Mouse (Mus musculus) retina, adult 2 months (tissue): ENCODE measurements at regions not wholly inside any gene's neighbourhood (a gene's known extent, or its start where the extent isn't known, plus 50 kb on each side); places are given as distances from the start of the nearest gene placed in this dataset.

Source experiments
- DNase-seq: peaks from one replicate; pipeline ENCODE4 v3.0.0-alpha.2; 2012; ENCODE audit warnings: low read depth, low spot score

DNA sequence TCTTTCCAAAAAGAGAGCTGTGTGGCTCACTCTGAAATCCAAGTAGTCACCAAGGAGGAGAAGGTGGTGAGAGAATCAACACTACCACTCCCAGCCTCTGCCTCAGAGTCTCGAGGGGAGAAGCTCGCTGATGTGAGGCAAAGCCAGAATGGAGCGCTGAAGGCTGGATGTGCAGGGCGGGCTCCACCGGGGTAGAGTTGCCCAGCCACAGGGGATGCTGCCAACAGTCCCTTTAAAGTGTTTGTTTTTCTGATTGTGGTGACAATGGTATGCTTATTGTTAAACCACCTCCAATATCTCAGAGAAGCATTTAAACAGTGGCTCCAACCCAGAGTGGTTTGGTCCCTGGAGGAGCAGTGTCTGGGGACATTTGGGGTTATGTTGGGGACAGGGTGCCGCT lies 110.7 kb upstream of the Ptpn1 start:
- no peak for DNase-seq

DNA sequence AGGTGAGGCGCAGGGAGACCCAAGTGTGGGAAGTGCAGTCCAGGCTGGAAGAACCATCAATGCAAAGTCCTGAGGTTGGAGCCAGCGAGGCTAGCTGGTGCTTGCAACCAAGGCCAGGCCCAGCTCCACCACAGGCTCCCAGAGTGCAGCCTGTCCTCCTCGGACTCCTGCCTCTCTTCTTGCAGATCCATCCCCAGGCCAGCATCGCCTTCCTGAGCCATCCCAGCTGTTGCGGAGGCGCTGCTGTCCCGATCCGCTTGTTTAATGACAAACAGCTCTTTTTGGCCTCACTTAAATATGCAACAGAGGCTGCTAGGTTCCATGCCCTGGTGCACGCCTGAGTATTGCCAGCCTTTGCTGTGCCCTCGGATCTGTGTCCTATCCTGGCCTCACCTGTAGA lies 113.1 kb upstream of the Ptpn1 start:
- no peak for DNase-seq

DNA sequence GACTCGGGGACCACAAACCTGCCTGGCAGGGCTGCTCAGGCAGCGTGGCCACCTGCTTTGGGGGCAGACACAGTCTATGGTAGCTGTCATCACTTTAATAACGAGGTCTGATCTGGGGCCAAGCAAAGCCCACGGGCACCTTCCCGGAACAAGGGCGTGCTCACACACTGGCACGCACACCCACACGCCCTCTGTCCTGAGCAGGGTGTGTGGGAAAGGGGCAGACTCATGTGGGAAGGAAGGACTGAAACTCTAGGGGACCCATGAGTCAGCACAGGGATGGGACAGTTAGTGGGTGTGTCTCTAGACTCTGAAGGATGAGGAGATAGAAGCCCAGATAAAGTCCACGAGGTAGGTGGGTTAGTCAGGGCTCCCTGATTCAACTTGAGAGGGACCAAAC lies 114.8 kb upstream of the Ptpn1 start:
- DNase-seq, result no peak

DNA sequence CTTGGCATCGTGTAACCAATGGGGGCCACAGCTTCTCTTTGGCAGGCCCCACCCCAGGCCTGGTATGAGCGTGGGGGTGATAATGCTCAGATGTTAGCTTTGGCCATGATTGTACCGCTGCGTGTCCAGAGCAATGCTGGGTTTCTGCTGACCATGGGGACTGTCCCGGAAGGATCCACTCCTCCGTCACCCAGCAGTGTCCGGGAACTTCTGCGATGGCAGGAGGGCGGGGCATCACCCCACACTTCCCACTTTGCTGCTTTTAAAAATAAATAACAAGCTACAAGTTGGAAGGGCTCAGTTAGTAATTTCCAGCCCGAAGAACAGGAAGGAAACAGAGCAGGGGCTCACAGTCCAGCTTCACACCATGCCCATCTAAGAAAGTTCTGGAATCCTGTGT lies 116.7 kb upstream of the Ptpn1 start:
- no peak for DNase-seq

DNA sequence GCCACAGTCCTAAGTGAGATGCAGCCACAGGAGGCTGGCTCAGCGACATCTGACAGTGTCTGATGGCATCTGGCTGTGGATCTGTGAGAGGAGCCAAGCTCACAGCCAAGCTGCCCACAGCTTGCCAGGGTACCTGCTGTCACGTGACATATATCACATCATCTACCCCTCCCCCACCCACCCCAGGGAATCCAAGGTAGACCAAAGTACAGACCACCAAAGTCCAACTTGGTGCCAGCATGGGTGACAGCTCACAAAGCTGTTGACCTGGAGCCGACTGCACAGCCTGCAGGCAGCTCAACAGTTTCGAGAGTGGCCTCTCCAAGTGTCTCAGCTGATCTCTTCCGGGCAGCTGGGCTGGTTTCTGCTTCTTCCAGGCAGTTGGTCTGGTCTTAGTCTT lies 119.6 kb upstream of the Tmem189 start:
- no peak for DNase-seq

DNA sequence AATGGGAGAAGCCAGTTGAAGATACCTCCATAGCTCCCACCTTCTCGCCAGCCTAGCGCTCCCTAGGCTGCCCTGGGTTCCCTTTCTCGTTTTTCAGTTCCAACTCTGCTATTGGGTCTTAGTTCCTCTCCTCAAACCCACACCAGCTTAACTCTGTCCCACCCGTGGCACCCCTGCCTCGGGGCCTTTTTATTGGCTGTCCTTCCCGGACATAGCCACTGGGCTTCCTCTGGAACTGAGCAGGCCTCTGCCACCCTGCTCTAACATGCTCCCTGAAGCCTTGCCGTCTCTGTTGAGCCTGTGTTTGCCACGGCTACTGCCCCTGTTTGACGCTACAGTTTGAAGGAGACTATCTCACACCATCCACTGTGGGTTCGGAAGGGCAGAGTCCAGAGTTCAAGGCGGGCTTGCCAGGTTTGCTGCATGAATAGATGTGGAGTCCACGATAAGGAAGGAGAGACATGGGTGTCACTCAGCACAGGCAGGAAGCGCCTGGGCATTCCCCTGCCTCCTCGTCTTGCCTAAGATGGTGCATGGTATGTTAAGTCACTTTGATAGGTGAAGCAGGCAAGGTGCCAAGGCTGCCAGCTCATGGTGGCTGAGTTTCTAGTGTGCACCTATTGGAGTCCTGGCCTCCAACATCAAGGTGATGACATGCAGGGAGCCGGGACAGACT lies 116.1 kb upstream of the Tmem189 start:
- no peak for DNase-seq

DNA sequence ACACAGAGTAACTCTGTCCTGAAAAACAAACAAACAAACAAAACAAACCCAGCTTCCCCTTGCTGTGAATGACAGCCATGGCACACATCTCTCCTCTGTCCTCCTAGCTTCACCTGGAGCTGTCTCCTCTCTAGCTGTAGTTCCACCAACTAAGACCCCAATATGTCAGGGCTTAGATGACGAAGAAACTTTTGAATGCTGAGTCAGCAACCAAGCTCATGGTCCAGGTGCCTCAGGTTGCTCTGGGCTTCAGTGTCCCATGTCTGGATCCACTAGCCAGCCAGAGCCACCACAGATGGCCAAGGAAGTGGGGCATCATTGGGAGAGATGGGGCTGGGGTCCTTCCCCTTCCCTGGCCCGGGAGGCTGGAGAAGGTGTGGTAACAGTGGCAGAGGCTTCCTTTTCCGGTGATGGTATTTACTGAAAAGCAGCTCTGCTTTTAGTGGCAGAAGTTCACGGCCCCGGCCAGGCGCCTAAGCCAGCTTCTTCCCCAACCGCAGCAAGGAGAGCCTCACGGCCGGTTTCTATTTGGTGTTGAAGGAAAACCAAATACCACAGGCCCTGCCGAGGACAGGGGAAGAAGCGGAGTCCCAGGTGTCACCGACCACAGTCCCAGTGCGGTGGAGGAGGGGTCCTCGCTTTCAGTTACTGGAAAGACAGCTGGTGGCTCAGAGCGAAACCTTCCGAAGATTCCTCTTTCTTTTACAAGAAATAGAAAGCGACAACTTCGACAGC lies 115.0 kb upstream of the Tmem189 start:
- DNase-seq, result no peak

DNA sequence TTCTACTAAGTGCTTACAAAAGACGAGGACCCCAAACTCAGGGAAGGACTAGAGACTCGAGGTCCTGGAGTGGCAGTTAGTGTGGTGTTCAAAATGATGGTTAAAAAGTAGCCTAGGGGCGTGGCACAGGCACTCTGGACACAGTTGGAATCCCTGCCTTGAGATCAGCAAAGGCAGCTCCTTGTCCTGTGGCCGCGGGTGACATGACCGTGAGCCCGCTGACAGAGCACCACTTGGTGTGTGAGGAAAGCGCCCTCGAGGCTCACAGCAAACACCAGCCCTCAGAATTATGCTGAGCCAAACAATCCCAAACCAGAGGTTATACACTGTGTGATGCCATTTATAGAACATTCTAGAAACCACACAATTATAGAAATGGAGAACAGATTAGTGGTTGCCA lies 112.9 kb upstream of the Tmem189 start:
- no peak for DNase-seq

DNA sequence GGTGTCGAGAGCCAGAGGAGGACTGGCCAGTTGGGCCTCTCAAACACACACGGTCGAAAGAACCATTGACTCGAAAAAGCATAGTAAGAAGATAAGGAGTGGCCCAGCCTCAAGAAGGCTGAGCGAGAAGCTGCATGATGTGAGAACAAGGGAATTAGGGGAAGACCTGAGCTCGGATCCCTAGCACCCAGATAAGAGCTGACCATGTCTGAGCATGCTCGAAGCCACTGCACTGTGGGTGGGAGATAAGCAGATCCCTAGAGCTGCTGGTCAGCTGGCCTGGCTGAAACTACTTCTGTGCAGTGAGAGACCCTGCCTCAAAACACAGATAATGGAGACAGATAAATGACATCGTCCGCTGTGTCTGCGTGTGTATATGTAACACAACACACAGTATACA lies 111.8 kb upstream of the Tmem189 start:
- DNase-seq, result no peak

DNA sequence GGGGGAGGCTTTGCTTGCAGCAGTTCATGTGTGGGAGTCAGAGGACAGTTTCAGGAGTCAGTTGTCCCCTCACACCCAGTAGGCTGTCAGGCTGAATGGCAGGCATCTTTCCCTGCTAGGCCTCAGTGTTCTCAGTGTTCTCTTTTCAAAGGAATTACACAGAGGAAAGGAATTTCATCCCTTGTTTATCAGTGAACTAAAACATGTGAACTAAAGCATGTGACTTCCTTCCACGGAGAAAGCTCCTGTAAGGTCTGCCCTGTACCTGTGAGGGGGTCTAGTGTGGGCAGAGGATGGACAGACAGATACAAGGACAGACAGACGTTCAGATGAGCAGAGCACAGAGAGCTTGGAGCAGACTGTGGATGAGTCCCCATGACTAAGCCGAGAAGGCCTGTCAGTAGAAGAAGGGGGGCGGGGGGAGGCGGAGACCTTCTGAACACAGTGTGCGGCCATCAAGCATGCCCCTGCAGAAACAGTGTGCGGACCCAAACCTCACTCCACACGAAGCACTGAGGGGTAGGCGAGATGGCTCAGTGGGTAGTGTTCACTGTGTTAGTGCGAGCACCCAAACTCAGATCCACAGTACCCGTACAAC lies 111.1 kb upstream of the Tmem189 start:
- no peak for DNase-seq

DNA sequence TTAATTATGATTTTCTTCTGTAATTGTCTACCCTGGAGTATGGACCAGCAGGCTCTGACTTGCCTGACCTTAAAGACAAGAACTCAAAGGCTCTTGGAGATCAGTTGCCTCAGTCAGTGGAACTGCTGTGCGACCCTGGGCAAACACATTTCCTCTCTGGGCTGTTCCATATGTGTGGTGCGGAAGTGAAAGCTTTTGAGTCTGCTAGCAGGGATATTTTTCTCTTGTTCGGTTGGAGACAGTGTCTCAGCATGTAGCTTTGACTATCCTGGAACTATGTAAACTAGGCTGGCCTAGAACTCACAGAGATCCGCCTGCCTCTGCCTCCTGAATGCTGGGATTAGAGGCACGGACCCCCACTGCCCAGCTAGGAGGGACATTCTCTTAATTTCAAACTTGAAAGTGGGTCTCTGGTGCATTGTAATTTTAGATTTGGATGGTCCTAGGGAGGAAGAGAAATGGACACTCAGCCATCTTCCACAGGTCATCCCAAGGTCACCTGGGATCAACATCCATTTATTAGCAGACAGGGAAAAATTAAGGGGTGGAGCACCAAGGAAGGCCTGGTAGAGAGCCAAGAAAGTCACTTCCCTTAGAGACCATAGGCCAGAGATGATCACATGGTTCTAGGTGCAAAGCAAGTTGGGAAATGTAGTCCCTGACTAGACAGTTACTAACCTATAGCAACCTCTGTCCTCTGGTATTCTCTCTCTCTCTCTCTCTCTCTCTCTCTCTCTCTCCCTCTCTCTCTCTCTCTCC lies 110.2 kb upstream of the Tmem189 start:
- no peak for DNase-seq

DNA sequence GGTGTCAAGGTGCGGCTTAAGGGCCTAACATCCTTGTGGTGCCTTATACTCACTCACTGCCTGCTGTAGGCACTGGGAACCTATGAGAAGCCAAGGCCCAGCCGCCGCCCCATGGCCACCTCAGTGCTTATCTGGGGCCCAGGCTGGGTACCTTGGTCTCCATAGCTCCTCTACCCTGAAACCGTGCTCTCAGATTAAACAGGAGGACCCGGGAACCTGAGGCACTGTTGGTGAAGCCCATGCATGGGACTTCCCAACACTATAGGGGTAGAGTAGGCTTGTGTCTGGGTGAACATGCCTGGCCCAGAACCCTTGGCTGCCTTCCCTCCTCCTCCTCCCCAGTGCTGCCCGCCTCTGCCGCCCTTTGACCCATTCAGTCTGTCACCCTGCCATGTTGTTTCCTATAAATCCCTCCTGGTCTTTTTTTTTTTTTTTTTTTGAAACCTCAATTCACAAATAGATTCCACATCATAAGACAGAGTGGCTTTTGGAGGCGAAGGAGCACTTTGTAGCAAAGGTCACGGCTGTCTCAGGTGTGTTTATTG lies 109.4 kb upstream of the Tmem189 start:
- DNase-seq, result no peak

DNA sequence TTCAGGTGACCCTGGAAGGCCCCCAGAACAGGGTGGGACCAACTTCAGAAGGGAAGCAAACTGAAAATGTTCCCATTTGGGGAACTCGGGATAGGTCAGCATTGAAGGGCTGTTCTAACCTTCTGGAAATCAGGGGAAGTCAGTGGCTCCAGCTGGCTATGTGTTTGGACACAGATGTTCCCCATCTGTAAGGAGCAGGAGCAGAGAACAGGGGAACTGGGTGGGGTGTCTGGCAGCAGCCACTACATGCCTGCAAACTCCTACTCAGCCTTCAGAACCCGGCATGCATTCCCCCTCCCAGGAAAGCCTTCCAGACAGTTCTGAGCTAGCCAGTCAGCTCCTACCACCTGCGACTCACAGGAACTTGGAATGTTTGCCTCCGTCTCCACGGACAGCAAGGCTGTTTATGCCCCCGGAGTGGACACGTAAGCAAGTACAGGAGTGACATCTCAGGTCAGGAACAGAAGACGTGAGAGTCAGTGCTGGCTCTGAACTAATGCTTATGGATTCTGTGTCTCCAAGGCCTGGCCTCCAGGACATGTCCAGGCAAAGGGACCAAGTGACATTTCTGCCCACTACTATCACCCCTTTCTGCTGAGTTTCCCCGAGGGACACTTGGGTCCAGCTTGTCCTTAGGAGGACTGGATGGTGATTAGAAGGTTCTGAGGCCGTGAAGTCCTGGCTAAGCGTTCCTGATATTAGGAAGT lies 108.6 kb upstream of the Tmem189 start:
- DNase-seq, result no peak

DNA sequence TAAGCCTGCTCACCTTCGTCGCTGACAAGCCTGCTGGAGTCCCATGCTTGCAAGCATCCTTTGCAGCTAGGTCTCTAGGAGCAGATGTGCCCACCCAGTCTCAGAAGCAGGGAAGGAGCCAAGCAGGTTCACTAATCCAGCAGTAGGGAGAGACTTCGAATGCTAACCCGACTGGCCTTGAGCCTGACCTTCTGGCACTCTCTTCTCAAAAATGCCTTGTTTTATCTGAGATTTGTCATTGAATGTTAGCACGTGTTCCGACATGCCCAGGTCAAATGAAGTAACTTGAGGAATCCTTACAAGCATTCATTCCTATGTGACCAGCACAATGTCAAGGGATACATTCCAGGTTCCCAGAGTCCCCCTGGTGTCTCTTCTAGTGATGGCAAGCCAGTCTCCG lies 105.9 kb upstream of the Tmem189 start:
- DNase-seq, result no peak

DNA sequence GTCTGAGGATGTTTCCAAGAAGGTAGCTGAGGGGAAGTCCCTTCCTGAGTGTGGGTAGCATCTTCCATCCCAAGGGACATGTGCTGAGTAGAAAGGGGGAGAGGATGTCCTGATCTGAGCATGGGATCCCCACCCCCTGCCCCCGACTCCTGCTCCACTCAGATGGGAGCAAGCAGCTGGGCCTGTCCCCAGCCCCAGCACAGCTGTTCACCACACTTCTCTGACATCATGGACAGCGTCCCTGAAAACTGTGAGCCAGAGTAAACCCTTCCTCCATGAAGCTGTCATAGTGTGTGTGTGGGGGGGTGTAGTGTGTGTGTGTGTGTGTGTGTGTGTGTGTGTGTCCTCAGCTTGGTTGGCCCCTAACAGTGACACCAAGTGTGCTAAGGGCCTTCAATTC lies 104.3 kb upstream of the Tmem189 start:
- DNase-seq, result no peak

DNA sequence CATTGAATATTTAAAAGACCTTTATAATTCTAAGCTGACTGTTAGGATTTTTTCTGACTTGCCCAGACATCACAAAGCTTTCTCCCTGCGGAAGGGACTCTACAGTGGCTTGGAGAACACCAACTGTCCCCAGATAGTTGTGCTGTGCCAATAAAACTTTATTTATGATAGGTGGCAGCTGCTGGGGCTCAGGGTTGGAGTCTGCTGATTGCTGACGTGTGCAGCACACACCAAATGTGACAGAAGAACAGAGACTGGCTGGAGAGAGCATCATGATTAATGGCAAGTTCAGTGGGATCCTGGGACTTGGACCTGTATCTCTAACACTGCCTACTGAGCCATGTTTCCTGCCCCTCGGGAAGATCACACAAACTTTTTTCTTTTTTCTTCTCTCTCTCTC lies 103.1 kb upstream of the Tmem189 start:
- DNase-seq, result no peak

DNA sequence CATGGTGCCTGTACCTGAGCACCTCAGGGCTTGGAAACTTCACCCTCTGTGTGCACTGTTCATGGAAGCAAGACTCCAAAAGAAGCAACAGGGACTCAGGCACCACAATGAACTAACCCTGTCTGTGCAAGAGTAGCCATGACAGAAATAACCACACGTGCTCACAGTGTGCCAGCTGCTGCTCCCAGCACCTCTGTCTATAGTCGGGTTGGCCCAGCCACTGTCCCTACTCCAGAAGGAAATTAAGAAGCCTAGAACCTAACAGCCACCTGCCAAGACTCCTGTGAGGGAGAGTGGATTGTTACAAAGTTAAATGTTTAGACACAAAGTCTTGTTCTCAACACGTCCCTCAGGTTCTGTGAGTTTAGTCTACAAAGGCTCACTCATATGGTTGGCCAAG lies 102.7 kb upstream of the Tmem189 start:
- DNase-seq, result no peak

DNA sequence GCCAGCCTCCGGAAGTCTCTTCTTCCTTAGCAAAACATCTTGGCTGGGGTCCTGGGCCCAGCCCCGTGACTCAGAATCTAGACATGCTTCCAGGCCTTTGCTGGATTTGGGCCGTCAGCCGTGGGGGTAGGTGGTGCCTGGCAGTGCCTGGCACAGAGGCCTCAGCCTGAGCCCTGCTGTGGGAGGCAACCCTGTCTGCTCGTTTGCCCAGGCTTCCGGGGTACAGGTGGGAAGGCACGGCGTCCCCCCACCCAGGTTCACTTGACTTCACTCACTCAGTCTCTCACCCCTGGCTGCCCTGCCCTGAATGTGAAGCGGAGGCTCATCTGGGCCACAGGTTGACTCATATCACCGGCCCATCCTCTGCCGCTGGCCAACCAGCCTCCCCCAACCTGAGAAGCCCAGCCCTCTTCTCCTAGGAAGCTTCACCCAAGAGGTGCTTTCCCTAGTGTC lies 99.9 kb upstream of the Tmem189 start:
- DNase-seq, result no peak

DNA sequence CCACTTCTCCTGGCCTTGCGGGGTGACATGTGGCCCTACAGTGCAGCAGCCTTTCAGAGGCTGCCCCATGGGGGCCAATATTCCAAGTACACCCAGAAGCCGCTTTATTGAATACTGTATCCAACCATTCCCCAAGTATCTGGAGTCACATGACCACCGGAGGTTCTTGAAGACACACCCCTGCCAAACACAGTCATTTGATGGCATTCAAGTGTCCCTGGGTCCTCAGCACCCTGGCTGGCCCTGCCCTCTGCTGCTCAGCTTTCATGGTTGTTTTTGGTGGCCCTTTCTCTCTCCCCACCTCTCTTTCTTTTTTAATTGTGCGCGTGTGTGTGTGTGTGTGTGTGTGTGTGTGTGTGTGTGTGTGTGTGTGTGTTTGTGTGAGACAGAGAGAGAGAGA lies 97.3 kb upstream of the Tmem189 start:
- DNase-seq, result no peak

DNA sequence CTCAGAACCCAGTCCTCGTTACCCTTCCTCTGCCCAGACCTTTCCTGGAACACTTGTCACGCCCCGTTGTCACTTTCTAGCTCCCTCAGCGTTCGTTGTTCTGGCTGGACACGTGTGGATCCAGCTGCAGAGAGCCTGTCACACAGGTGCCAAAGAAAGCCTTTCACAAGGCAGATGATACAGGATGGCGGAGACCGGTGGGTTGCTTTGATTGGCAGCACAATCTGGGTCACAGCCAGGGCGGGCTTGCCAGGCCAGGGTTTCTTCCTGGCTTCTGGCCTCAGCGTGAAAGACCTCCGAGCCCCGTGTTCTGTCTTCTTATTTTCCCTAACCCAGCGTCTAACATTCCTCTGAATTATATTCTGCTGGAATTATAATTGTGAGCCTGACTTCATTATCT lies 94.7 kb upstream of the Tmem189 start:
- no peak for DNase-seq

DNA sequence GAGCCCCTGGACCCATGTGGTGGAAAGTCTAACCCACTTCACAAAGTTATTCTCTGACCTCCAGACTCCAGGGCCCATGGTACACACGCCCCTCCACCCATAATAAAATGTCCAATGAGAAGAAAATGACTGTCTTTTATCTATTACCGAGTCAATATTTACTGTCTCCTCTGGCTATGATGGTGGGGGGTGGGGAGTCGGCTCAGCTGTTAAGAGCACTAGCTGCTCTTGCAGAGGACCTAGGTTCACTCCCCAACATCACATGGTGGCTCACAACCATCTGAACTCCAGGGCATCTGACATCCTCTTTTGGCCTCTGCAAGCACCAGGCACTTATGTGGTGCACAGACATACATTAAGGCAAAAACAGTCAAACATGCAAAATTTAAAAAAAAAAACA lies 93.8 kb upstream of the Tmem189 start:
- no peak for DNase-seq
